ENCODE assay signal across 23 mouse cellular contexts in the genomic region with DNA sequence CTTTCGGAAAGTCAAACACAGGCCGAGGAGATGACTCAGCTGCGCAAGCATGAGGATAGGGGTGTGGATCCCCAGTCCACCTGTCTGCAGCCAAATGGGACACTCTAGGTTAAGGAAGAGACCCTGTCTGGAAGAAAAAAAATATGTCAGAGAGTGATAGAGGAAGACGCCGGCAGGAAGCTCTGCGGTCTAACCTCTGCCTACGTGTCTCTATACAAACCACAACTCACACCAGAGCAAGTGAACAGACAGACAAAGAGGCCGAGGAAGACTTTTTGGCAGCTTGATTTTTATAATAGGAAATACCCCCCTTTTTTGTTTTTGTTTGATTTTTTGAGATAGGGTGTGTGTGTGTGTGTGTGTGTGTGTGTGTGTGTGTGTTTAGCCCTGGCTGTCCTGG. TPM values are rescaled to one million over a fixed set of nuclear protein-coding genes. Genes with fewer than 3 reads are reported as not detected.
DNase-seq lines count a peak whose midpoint lies in the region; ATAC-seq lines count a peak whose summit lies in the region.
"Had no signal": no experiment of that assay in that cellular context is flagged by ENCODE, and none has a peak within 500 bp of the region (broad histone marks: within the 10 kb centered on the region; RNA-seq: fewer than 3 reads in every experiment).

No protein-coding gene starts in this region.

- DNase-seq in 416B (ENCODE audit: low read depth) (peak; percentile 23), liver (no peak)
- DNase-seq in CD4-positive, CD25-positive, alpha-beta regulatory T cell, adult 2 months (ENCODE audit: low read depth, low spot score): peak; percentile 78
- DNase-seq in thymus, postnatal 14 days: peak; percentile 9
- no peak for DNase-seq in kidney, adult 9 months
- no peak for DNase-seq in testis, postnatal 10 days (ENCODE audit: low spot score)
- no peak for DNase-seq in frontal cortex, postnatal 14 days (ENCODE audit: low spot score in 2 of 2)
- DNase-seq: adrenal gland, postnatal 14 days; cerebellum, adult 11-12 months; cerebellum, adult 9-10 months; cerebellum, postnatal 25 days; gastrocnemius, postnatal 10 days; heart, adult 2 months; heart, postnatal 14 days had no signal

- peak; percentile 83 for ATAC-seq in activated CD4-positive, CD25-positive, alpha-beta regulatory T cell, adult 4 months
- ATAC-seq: forebrain, embryonic 15.5 days had no signal

RNA-seq across cellular contexts. Expression of a gene that starts 11.4 kb away (rescaled TPM):
- 1 to 10 TPM; 1.4 to 1.7 TPM for polyA plus RNA-seq in activated CD4-positive, CD25-positive, alpha-beta regulatory T cell, adult 4 months (2017; shearing (Covaris generic))
- polyA plus RNA-seq: G1E had no signal

RNA-seq across cellular contexts. Expression of a gene that starts 24.5 kb away (rescaled TPM):
- polyA plus RNA-seq in activated CD4-positive, CD25-positive, alpha-beta regulatory T cell, adult 4 months (2017; shearing (Covaris generic)): 100 to 1,000 TPM; 133 to 172 TPM

RNA-seq across cellular contexts. Expression of a gene that starts 29.7 kb away (rescaled TPM):
- not detected for polyA plus RNA-seq in activated CD4-positive, CD25-positive, alpha-beta regulatory T cell, adult 4 months (2017; shearing (Covaris generic))
- polyA plus RNA-seq: cortical plate, adult 2 months; forebrain, embryonic 11.5 days; forebrain, embryonic 15.5 days; G1E; heart, adult 2 months; heart, embryonic 11.5 days; heart, embryonic 15.5 days; hindbrain, embryonic 10.5 days; hindbrain, embryonic 14.5 days had no signal

Comparison
In these comparisons a context has a peak if more than half of its experiments do, and no peak if none do; other contexts are left out.
1. DNase-seq: peak in 416B (single experiment), CD4-positive, CD25-positive, alpha-beta regulatory T cell, adult 2 months (single experiment) and thymus, postnatal 14 days (single experiment); none in kidney, adult 9 months (single experiment), liver (single experiment), testis, postnatal 10 days (single experiment) and frontal cortex, postnatal 14 days (0 of 2).